Mouse (Mus musculus) cerebellum, adult 2 months (tissue): Measurements from ENCODE around the gene Gm3336.

ENCODE experiments used
- CTCF ChIP-seq: fragments of 200-500 bp; IDR thresholded peaks from 2 replicates; pipeline ENCODE4 v1.5.1; 2011; ENCODE audit warnings: low read depth, mild to moderate bottlenecking, control low read depth, low read length, moderate library complexity, borderline replicate concordance; ENCODE audit not compliant: insufficient read depth
- POLR2A ChIP-seq: fragments of 200-500 bp; IDR thresholded peaks from 2 replicates; pipeline ENCODE4 v1.6.1; 2011; ENCODE audit warnings: low read length, control low read depth, borderline replicate concordance; ENCODE audit not compliant: insufficient read depth

DNA sequence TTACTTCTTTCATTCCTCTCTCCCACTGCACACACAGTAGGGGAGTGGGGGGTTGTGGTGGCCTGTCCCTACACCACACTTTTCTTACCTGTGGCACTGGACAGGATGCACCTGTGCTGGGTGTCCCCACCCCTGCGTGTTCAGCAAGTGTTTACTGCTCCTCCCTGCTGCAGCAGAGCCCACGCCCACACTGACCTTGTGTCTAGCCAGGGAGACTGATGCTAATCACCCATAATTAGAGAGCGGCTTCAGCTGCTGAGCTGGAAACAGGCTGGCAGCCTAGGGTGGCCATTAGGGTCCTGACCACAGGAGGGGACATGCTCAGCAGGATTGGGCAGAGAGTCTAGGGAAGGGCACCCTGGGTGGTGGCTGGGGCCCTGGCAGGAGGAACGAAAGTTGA, 43.6 kb upstream of the Gm3336 start:
- no peak for TF ChIP-seq CTCF
- no peak for TF ChIP-seq POLR2A
